Mouse (Mus musculus): ENCODE results near the gene Zfp770. TPM values are rescaled to one million over a fixed set of nuclear protein-coding genes. Genes with fewer than 3 reads are reported as not detected.
"Not testable (repeated sequence)": the region's sequence is repeated elsewhere in the genome, so short reads cannot be mapped to it uniquely, and the experiment has no call there.

The Zfp770 gene
- polyA plus RNA-seq, 1 experiment from 2014 or later: 5.5 TPM

GRCm38 (mm10) chr2:114196421-114196820 lies 4.8 kb downstream of the Zfp770 start:
- H3K36me3 ChIP-seq (ENCODE audit: control insufficient read depth, insufficient read depth, low read length): peaks cover 13% of the 10 kb centered on the region
- no peak overlapping the region for H3K9ac ChIP-seq (ENCODE audit: low read depth, low read length)
- H3K9me3 ChIP-seq (ENCODE audit: control insufficient read depth, low read length): no peaks in the 10 kb centered on the region
- no peak overlapping the region for H3K4me3 ChIP-seq (ENCODE audit: low read length)
- WGBS: 73% methylated on average over 5 of the region's 5 CpGs
- no peak for ATAC-seq
- H3K4me1 ChIP-seq (ENCODE audit: control insufficient read depth, insufficient read depth, low read depth, low read length): peaks cover 11% of the 10 kb centered on the region
- no peak overlapping the region for H3K27ac ChIP-seq (ENCODE audit: low read depth, low read length)
- H3K4me2 ChIP-seq (ENCODE audit: low read length): no peak overlapping the region
- no peaks in the 10 kb centered on the region for H3K27me3 ChIP-seq (replicated peaks; ENCODE audit: control insufficient read depth, insufficient read depth, low read length)

DNA sequence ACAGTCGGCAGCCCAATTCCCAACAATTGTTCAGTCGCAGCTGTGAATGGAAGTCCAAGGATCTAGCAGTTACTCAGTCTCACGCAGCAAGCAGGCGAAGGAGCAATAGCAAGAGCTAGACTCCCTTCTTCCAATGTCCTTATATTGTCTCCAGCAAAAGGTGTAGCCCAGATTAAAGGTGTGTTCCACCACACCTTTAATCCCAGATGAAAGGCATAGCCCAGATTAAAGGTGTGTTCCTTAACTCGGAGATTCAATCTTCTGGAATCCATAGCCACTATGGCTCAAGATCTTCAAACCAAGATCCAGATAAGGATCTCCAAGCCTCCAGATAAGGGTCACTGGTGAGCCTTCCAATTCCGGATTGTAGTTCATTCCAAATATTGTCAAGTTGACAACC lies 14.3 kb downstream of the Zfp770 start, which contains the start of gene Aqr:
TSS of gene Aqr (minus strand) at position 101 of the 400 bp plus-strand sequence.
- WGBS: 91% methylated on average over 1 of the region's 6 CpGs
- not testable (repeated sequence) for H3K4me3 ChIP-seq (ENCODE audit: low read length); H3K4me1 ChIP-seq (ENCODE audit: control insufficient read depth, insufficient read depth, low read depth, low read length); H3K4me2 ChIP-seq (ENCODE audit: low read length); H3K27me3 ChIP-seq (replicated peaks; ENCODE audit: control insufficient read depth, insufficient read depth, low read length); H3K9me3 ChIP-seq (ENCODE audit: control insufficient read depth, low read length); H3K9ac ChIP-seq (ENCODE audit: low read depth, low read length); H3K27ac ChIP-seq (ENCODE audit: low read depth, low read length); H3K36me3 ChIP-seq (ENCODE audit: control insufficient read depth, insufficient read depth, low read length); ATAC-seq

- no peaks in the 10 kb centered on the region for H3K9me3 ChIP-seq (ENCODE audit: control insufficient read depth, low read length)
- H3K36me3 ChIP-seq (ENCODE audit: control insufficient read depth, insufficient read depth, low read length): no peaks in the 10 kb centered on the region
- no peak overlapping the region for H3K27ac ChIP-seq (ENCODE audit: low read depth, low read length)
- no peak overlapping the region for H3K4me3 ChIP-seq (ENCODE audit: low read length)
- H3K9ac ChIP-seq (ENCODE audit: low read depth, low read length): no peak overlapping the region
- ATAC-seq: no peak
- peaks cover 9% of the 10 kb centered on the region for H3K4me1 ChIP-seq (ENCODE audit: control insufficient read depth, insufficient read depth, low read depth, low read length)
- no peaks in the 10 kb centered on the region for H3K27me3 ChIP-seq (replicated peaks; ENCODE audit: control insufficient read depth, insufficient read depth, low read length)
- H3K4me2 ChIP-seq (ENCODE audit: low read length): no peak overlapping the region
- 61% methylated on average over 4 of the region's 4 CpGs for WGBS
These were observed 23.2 kb downstream of the Zfp770 start for GRCm38 (mm10) chr2:114177802-114178733.

- H3K4me1 ChIP-seq (ENCODE audit: control insufficient read depth, insufficient read depth, low read depth, low read length): peaks cover 9% of the 10 kb centered on the region
- peak overlapping the region; percentile 49; the same call in 1 of the 2 replicates for H3K27ac ChIP-seq (ENCODE audit: low read depth, low read length)
- H3K4me3 ChIP-seq (ENCODE audit: low read length): peak overlapping the region; percentile 75
- peak overlapping the region; percentile 70 for H3K4me2 ChIP-seq (ENCODE audit: low read length)
- ATAC-seq: peak; percentile 98
- under 1% methylated on average over 44 of the region's 44 CpGs for WGBS
- H3K27me3 ChIP-seq (replicated peaks; ENCODE audit: control insufficient read depth, insufficient read depth, low read length): no peaks in the 10 kb centered on the region
- H3K36me3 ChIP-seq (ENCODE audit: control insufficient read depth, insufficient read depth, low read length): peaks cover 2% of the 10 kb centered on the region; the same call in 1 of the 2 replicates
- peak overlapping the region; percentile 84 for H3K9ac ChIP-seq (ENCODE audit: low read depth, low read length)
- no peaks in the 10 kb centered on the region for H3K9me3 ChIP-seq (ENCODE audit: control insufficient read depth, low read length)
These were observed 26.4 kb downstream of the Zfp770 start for GRCm38 (mm10) chr2:114174651-114175484.

DNA sequence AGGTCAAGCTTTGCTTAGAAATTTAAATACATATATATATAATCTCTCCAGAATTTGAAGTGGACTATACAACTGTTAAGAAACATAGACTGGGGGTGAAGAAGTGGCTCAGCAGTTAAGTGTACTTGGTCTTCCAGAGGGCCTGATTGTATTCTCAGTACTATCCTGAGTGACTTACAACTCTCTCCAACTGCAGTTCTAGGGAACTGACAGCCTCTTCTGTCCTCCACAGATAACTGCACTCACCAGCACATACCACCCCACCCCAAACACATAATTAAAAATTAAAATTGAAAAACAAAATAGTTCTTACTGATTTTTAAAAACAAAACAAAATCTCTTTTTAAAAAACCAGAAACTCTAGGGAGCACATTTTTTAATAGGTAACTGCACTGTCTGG lies 28.0 kb downstream of the Zfp770 start:
- Histone ChIP-seq H3K4me2 (ENCODE audit: low read length) (no peak overlapping the region), H3K27me3 (replicated peaks; ENCODE audit: control insufficient read depth, insufficient read depth, low read length) (no peaks in the 10 kb centered on the region), H3K9me3 (ENCODE audit: control insufficient read depth, low read length) (no peaks in the 10 kb centered on the region), H3K4me1 (ENCODE audit: control insufficient read depth, insufficient read depth, low read depth, low read length) (peaks cover 9% of the 10 kb centered on the region), H3K4me3 (ENCODE audit: low read length) (no peak overlapping the region), H3K27ac (ENCODE audit: low read depth, low read length) (no peak overlapping the region), H3K9ac (ENCODE audit: low read depth, low read length) (no peak overlapping the region), H3K36me3 (ENCODE audit: control insufficient read depth, insufficient read depth, low read length) (peaks cover 2% of the 10 kb centered on the region; the same call in 1 of the 2 replicates)
- no peak for ATAC-seq

GRCm38 (mm10) chr2:114167837-114168236 lies 33.4 kb downstream of the Zfp770 start:
- Histone ChIP-seq H3K27me3 (replicated peaks; ENCODE audit: control insufficient read depth, insufficient read depth, low read length) (no peaks in the 10 kb centered on the region), H3K4me1 (ENCODE audit: control insufficient read depth, insufficient read depth, low read depth, low read length) (no peaks in the 10 kb centered on the region), H3K9ac (ENCODE audit: low read depth, low read length) (no peak overlapping the region), H3K36me3 (ENCODE audit: control insufficient read depth, insufficient read depth, low read length) (peaks cover 19% of the 10 kb centered on the region), H3K9me3 (ENCODE audit: control insufficient read depth, low read length) (no peaks in the 10 kb centered on the region), H3K4me2 (ENCODE audit: low read length) (no peak overlapping the region), H3K4me3 (ENCODE audit: low read length) (no peak overlapping the region), H3K27ac (ENCODE audit: low read depth, low read length) (no peak overlapping the region)
- ATAC-seq: no peak

- peaks cover 38% of the 10 kb centered on the region for H3K36me3 ChIP-seq (ENCODE audit: control insufficient read depth, insufficient read depth, low read length)
These were observed 39.3 kb downstream of the Zfp770 start for GRCm38 (mm10) chr2:114161978-114162377.

GRCm38 (mm10) chr2:114157345-114157744 lies 43.9 kb downstream of the Zfp770 start:
- no peak overlapping the region for H3K4me3 ChIP-seq (ENCODE audit: low read length)
- H3K4me1 ChIP-seq (ENCODE audit: control insufficient read depth, insufficient read depth, low read depth, low read length): no peaks in the 10 kb centered on the region
- no peak overlapping the region for H3K9ac ChIP-seq (ENCODE audit: low read depth, low read length)
- no peak overlapping the region for H3K4me2 ChIP-seq (ENCODE audit: low read length)
- H3K36me3 ChIP-seq (ENCODE audit: control insufficient read depth, insufficient read depth, low read length): peaks cover 44% of the 10 kb centered on the region
- no peaks in the 10 kb centered on the region for H3K9me3 ChIP-seq (ENCODE audit: control insufficient read depth, low read length)
- no peaks in the 10 kb centered on the region for H3K27me3 ChIP-seq (replicated peaks; ENCODE audit: control insufficient read depth, insufficient read depth, low read length)
- H3K27ac ChIP-seq (ENCODE audit: low read depth, low read length): no peak overlapping the region
- no peak for ATAC-seq
- 90% methylated on average over 4 of the region's 4 CpGs for WGBS

More at GRCm38 (mm10) chr2:114161978-114162377, 39.3 kb downstream of the Zfp770 start:
- 100% methylated on average over 1 of the region's 1 CpGs for WGBS
- Histone ChIP-seq H3K4me1 (ENCODE audit: control insufficient read depth, insufficient read depth, low read depth, low read length) (no peaks in the 10 kb centered on the region), H3K4me2 (ENCODE audit: low read length) (no peak overlapping the region), H3K9ac (ENCODE audit: low read depth, low read length) (no peak overlapping the region), H3K4me3 (ENCODE audit: low read length) (no peak overlapping the region), H3K9me3 (ENCODE audit: control insufficient read depth, low read length) (no peaks in the 10 kb centered on the region), H3K27me3 (replicated peaks; ENCODE audit: control insufficient read depth, insufficient read depth, low read length) (no peaks in the 10 kb centered on the region), H3K27ac (ENCODE audit: low read depth, low read length) (no peak overlapping the region)
- ATAC-seq: no peak

- no peak overlapping the region for H3K4me3 ChIP-seq (ENCODE audit: low read length)
- H3K36me3 ChIP-seq (ENCODE audit: control insufficient read depth, insufficient read depth, low read length): peaks cover 44% of the 10 kb centered on the region
- no peak overlapping the region for H3K4me2 ChIP-seq (ENCODE audit: low read length)
- H3K27ac ChIP-seq (ENCODE audit: low read depth, low read length): no peak overlapping the region
- H3K9ac ChIP-seq (ENCODE audit: low read depth, low read length): no peak overlapping the region
- WGBS: 90% methylated on average over 1 of the region's 1 CpGs
- no peak for ATAC-seq
- H3K9me3 ChIP-seq (ENCODE audit: control insufficient read depth, low read length): no peaks in the 10 kb centered on the region
- H3K4me1 ChIP-seq (ENCODE audit: control insufficient read depth, insufficient read depth, low read depth, low read length): no peaks in the 10 kb centered on the region
- no peaks in the 10 kb centered on the region for H3K27me3 ChIP-seq (replicated peaks; ENCODE audit: control insufficient read depth, insufficient read depth, low read length)
These were observed 44.6 kb downstream of the Zfp770 start for GRCm38 (mm10) chr2:114156639-114157038.
